Mouse (Mus musculus) MEL (cell line): ENCODE results near the gene Pou4f2. TPM values are rescaled to one million over a fixed set of nuclear protein-coding genes. Genes with fewer than 3 reads are reported as not detected.

ENCODE experiments used
- DNase-seq: peaks from one replicate; pipeline ENCODE4 v3.0.0; 2011; ENCODE audit warnings: low read depth, low spot score
- H3K27ac ChIP-seq: 2 replicates; pipeline ENCODE4 v1.5.1; 2012; ENCODE audit warnings: low read depth, mild to moderate bottlenecking, control low read depth, low read length, moderate library complexity; ENCODE audit not compliant: control insufficient read depth
- H3K27me3 ChIP-seq, 2 experiments: fragments of 150-350 bp in 1 of 2; sonication (generic) in 1 of 2; 2 replicates each; pipeline ENCODE4 v1.6.1; 2012; ENCODE audit warnings: low read length in 2 of 2, mild to moderate bottlenecking in 2 of 2, improper control_type of control experiment in 1 of 2, moderate library complexity in 1 of 2; ENCODE audit not compliant: insufficient read depth in 2 of 2, control insufficient read depth in 1 of 2
- H3K36me3 ChIP-seq, 2 experiments: 2 replicates each; pipeline ENCODE4 v1.6.1; 2012 to 2014; ENCODE audit warnings: low read length in 2 of 2, improper control_type of control experiment in 1 of 2, inconsistent platforms in 1 of 2, mild to moderate bottlenecking in 1 of 2; ENCODE audit not compliant: insufficient read depth in 2 of 2, control insufficient read depth in 1 of 2
- H3K4me1 ChIP-seq, 2 experiments: fragments of 150-350 bp in 1 of 2; sonication (generic) in 1 of 2; 2 replicates each; pipeline ENCODE4 v1.6.1; 2012; ENCODE audit warnings: low read length in 2 of 2, improper control_type of control experiment in 1 of 2, mild to moderate bottlenecking in 1 of 2; ENCODE audit not compliant: insufficient read depth in 2 of 2, control insufficient read depth in 1 of 2
- H3K4me3 ChIP-seq, 2 experiments: fragments of 150-350 bp in 1 of 2; sonication (generic) in 1 of 2; 2 replicates each; pipeline ENCODE4 v1.5.1; 2012; ENCODE audit warnings: low read depth in 2 of 2, low read length in 2 of 2, mild to moderate bottlenecking in 2 of 2, moderate library complexity in 2 of 2, control low read depth in 1 of 2, improper control_type of control experiment in 1 of 2; ENCODE audit not compliant: control insufficient read depth in 1 of 2, insufficient read depth in 1 of 2
- H3K79me2 ChIP-seq: 2 replicates; pipeline ENCODE4 v1.6.1; 2012; ENCODE audit warnings: mild to moderate bottlenecking, low read length, moderate library complexity; ENCODE audit not compliant: control insufficient read depth, poor library complexity, insufficient read depth
- H3K9ac ChIP-seq: 2 replicates; pipeline ENCODE4 v1.6.1; 2012; ENCODE audit warnings: low read depth, mild to moderate bottlenecking, control low read depth, low read length, moderate library complexity; ENCODE audit not compliant: control insufficient read depth, poor library complexity, severe bottlenecking
- H3K9me3 ChIP-seq: fragments of 150-350 bp; sonication (generic); replicated peaks from 2 replicates; pipeline ENCODE4 v1.6.1; 2012; ENCODE audit warnings: mild to moderate bottlenecking, low read length, improper control_type of control experiment, moderate library complexity; ENCODE audit not compliant: insufficient read depth
- BHLHE40 ChIP-seq: IDR thresholded peaks from 2 replicates; pipeline ENCODE4 v1.6.1; 2012; ENCODE audit warnings: low read depth, mild to moderate bottlenecking, inconsistent platforms, low read length, improper control_type of control experiment, borderline replicate concordance
- CHD2 ChIP-seq: IDR thresholded peaks from 2 replicates; pipeline ENCODE4 v1.6.1; 2011; ENCODE audit warnings: low read length, improper control_type of control experiment
- ELF1 ChIP-seq: IDR thresholded peaks from 2 replicates; pipeline ENCODE4 v1.6.1; 2014; ENCODE audit warnings: low read depth, mild to moderate bottlenecking, inconsistent platforms, low read length, improper control_type of control experiment, moderate library complexity
- EP300 ChIP-seq, 2 experiments: IDR thresholded peaks; 2 replicates each; pipeline ENCODE4 v1.6.1; 2011; ENCODE audit warnings: improper control_type of control experiment in 2 of 2, low read length in 2 of 2, low read depth in 1 of 2, mild to moderate bottlenecking in 1 of 2
- GABPA ChIP-seq: IDR thresholded peaks from 2 replicates; pipeline ENCODE4 v1.6.1; 2012; ENCODE audit warnings: low read depth, mild to moderate bottlenecking, inconsistent platforms, low read length, improper control_type of control experiment, moderate library complexity
- KAT2A ChIP-seq: conservative IDR thresholded peaks from 2 replicates; pipeline ENCODE4 v1.6.1; 2012; ENCODE audit warnings: low read depth, low read length, improper control_type of control experiment, inconsistent platforms
- MAFK ChIP-seq: IDR thresholded peaks from 2 replicates; pipeline ENCODE4 v1.6.1; 2011; ENCODE audit warnings: low read depth, mild to moderate bottlenecking, low read length, improper control_type of control experiment, borderline replicate concordance
- MEF2A ChIP-seq: IDR thresholded peaks from 2 replicates; pipeline ENCODE4 v1.6.1; 2014; ENCODE audit warnings: low read depth, mild to moderate bottlenecking, inconsistent platforms, low read length, improper control_type of control experiment; ENCODE audit not compliant: poor library complexity, insufficient replicate concordance, severe bottlenecking; ENCODE audit errors: extremely low read depth
- MXI1 ChIP-seq: IDR thresholded peaks from 2 replicates; pipeline ENCODE4 v1.6.1; 2011; ENCODE audit warnings: mild to moderate bottlenecking, low read depth, low read length, improper control_type of control experiment
- MYB ChIP-seq: IDR thresholded peaks from 2 replicates; pipeline ENCODE4 v1.6.1; 2011; ENCODE audit warnings: mild to moderate bottlenecking, low read depth, low read length, improper control_type of control experiment
- MYC ChIP-seq: IDR thresholded peaks from 2 replicates; pipeline ENCODE4 v1.6.1; 2011; ENCODE audit warnings: low read depth, mild to moderate bottlenecking, low read length, improper control_type of control experiment, moderate library complexity
- NRF1 ChIP-seq: IDR thresholded peaks from 2 replicates; pipeline ENCODE4 v1.6.1; 2014; ENCODE audit warnings: low read depth, mild to moderate bottlenecking, inconsistent platforms, low read length, improper control_type of control experiment, moderate library complexity; ENCODE audit not compliant: poor library complexity, insufficient read depth, severe bottlenecking
- POLR2AphosphoS2 ChIP-seq: IDR thresholded peaks from 2 replicates; pipeline ENCODE4 v1.6.1; 2011; ENCODE audit warnings: low read length, improper control_type of control experiment
- POLR2AphosphoS5 ChIP-seq: IDR thresholded peaks from 2 replicates; pipeline ENCODE4 v1.6.1; 2012; ENCODE audit warnings: low read depth, borderline replicate concordance, mild to moderate bottlenecking, inconsistent platforms, low read length, moderate library complexity, mixed read lengths
- SIN3A ChIP-seq: IDR thresholded peaks from 2 replicates; pipeline ENCODE4 v1.6.1; 2012; ENCODE audit warnings: low read length, improper control_type of control experiment, inconsistent platforms
- TAL1 ChIP-seq: IDR thresholded peaks from 2 replicates; pipeline ENCODE4 v1.6.1; 2012; ENCODE audit warnings: mild to moderate bottlenecking, inconsistent platforms, low read length, moderate library complexity, mixed read lengths
- USF1 ChIP-seq: IDR thresholded peaks from 2 replicates; pipeline ENCODE4 v1.6.1; 2014; ENCODE audit warnings: low read depth, mild to moderate bottlenecking, inconsistent platforms, low read length, improper control_type of control experiment, moderate library complexity
- ZKSCAN1 ChIP-seq: IDR thresholded peaks from 2 replicates; pipeline ENCODE4 v1.6.1; 2012; ENCODE audit warnings: low read depth, mild to moderate bottlenecking, inconsistent platforms, low read length, improper control_type of control experiment, moderate library complexity
- ZNF384 ChIP-seq: IDR thresholded peaks from 2 replicates; pipeline ENCODE4 v1.6.1; 2012; ENCODE audit warnings: low read depth, mild to moderate bottlenecking, inconsistent platforms, low read length, improper control_type of control experiment
- polyA plus RNA-seq, 2 experiments: library from polyadenylated mRNA; stranded (reverse) in 1 of 2; unstranded in 1 of 2; fragments of >175 nt in 1 of 2; fragments of >200 nt in 1 of 2; gene quantifications; 2 replicates each; pipeline versions ENCODE4 v1.2.1 to v1.2.4; 2012; ENCODE audit warnings: low replicate concordance in 2 of 2, low read depth in 1 of 2; ENCODE audit not compliant: insufficient read length in 2 of 2, insufficient read depth in 1 of 2, missing spikeins in 1 of 2
- total RNA-seq: library from RNA; depleted of rRNA; stranded (reverse); fragments of 300-350 nt; gene quantifications from 2 replicates; pipeline ENCODE4 v1.2.3, GENCODE M21; 2012

The Pou4f2 gene
- total and polyA plus RNA-seq, 3 experiments = not detected

DNA sequence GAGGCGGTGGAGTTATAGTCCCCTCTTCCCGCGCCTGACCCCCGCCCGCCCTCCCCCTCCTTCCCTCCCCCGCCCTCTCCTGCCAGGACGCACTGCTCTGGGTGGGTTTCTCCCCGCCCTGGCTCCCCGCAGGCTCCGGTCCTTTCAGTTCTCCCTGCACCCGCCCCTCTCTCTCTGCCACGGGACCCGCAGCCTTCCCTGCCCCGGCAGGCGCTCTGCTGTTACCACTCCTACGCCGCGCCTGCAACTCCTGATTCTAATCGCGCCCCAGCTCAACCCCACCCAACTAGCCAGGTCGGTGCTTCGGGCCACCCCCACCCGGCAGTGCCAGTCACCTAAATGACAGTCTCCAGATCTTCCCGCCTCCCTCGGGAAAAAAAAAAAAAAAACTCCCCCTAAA is 216 bp upstream of the Pou4f2 start (continued):
- TF ChIP-seq MYB (no peak), ELF1 (no peak)

DNA sequence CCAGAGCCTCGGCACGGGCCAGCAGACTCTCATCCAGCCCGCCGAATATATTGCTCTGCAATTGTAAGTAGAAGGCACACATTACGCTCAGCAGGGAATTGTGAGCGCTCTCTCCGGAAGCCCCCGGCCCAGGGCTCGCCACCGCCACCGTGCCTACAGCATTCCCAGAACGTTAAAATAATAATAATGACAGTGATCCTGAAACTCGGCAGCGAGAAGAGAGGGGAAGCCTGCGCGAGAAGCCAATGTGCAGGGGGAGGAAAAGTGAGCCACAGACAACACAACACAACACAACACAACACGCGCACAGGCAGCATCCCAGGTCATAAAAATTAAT is 853 bp downstream of the Pou4f2 start:
- H3K9me3 ChIP-seq = no peaks in the 10 kb centered on the region
- no peaks in the 10 kb centered on the region for H3K36me3 ChIP-seq
- no peaks in the 10 kb centered on the region for H3K27me3 ChIP-seq
- no peak for DNase-seq
- no peaks in the 10 kb centered on the region for H3K4me1 ChIP-seq
- H3K9ac ChIP-seq = no peak overlapping the region
- TF ChIP-seq MYC (no peak), POLR2AphosphoS5 (no peak), NRF1 (no peak), GABPA (no peak), MEF2A (no peak), USF1 (no peak), KAT2A (no peak), TAL1 (no peak), MXI1 (no peak), EP300 (IDR thresholded peaks at IDR 0.05; ENCODE audit: low read depth in 1 of 2, low read length in 2 of 2) (no peak), CHD2 (no peak), ZKSCAN1 (no peak), ZNF384 (no peak), POLR2AphosphoS2 (no peak), SIN3A (no peak), MAFK (no peak), BHLHE40 (no peak)
- TF ChIP-seq, all 39 proteins: peak for 0
- Histone ChIP-seq H3K4me3 (no peak overlapping the region), H3K79me2 (no peaks in the 10 kb centered on the region), H3K27ac (no peak overlapping the region)
